Mouse (Mus musculus) E14TG2a.4 (cell line): Measurements from ENCODE around the gene Csgalnact2.

Experiments
- H3K27me3 ChIP-seq: 2 replicates; pipeline ENCODE4 v1.6.1; 2014; ENCODE audit warnings: low read length, control low read depth; ENCODE audit not compliant: insufficient read depth
- H3K36me3 ChIP-seq: 2 replicates; pipeline ENCODE4 v1.6.1; 2014; ENCODE audit warnings: low read length, control low read depth; ENCODE audit not compliant: insufficient read depth
- H3K4me1 ChIP-seq: replicated peaks from 2 replicates; pipeline ENCODE4 v1.6.1; 2014; ENCODE audit warnings: low read depth, low read length, control low read depth
- H3K4me3 ChIP-seq: replicated peaks from 2 replicates; pipeline ENCODE4 v1.5.1; 2014; ENCODE audit warnings: mild to moderate bottlenecking, low read length
- H3K9me3 ChIP-seq: 2 replicates; pipeline ENCODE4 v1.6.1; 2014; ENCODE audit warnings: low read length, control low read depth
- CTCF ChIP-seq: conservative IDR thresholded peaks from 2 replicates; pipeline ENCODE4 v1.5.1; 2014; ENCODE audit warnings: low read length
- NANOG ChIP-seq: IDR thresholded peaks from 2 replicates; pipeline ENCODE4 v1.6.1; 2014; ENCODE audit warnings: borderline replicate concordance, low read length, mixed read lengths
- POU5F1 ChIP-seq: IDR thresholded peaks from 2 replicates; pipeline ENCODE4 v1.6.1; 2014; ENCODE audit warnings: low read length, borderline replicate concordance

The Csgalnact2 gene

GRCm38 (mm10) chr6:118083608-118084007, 55.3 kb downstream of the Csgalnact2 start:
- Histone ChIP-seq H3K4me3 (no peak overlapping the region), H3K4me1 (peaks cover 6% of the 10 kb centered on the region), H3K9me3 (no peaks in the 10 kb centered on the region), H3K36me3 (0 out of 2 replicates have a peak, but pooled peaks cover 5% of the 10 kb centered on the region), H3K27me3 (no peaks in the 10 kb centered on the region; the same call in 1 of the 2 replicates)
- TF ChIP-seq CTCF, result no peak
- TF ChIP-seq NANOG, result no peak
- TF ChIP-seq POU5F1, result no peak

- H3K4me1 ChIP-seq, result no peaks in the 10 kb centered on the region
- no peak overlapping the region for H3K4me3 ChIP-seq
- H3K27me3 ChIP-seq, result peaks cover 3% of the 10 kb centered on the region; the same call in 1 of the 2 replicates
- no peaks in the 10 kb centered on the region for H3K9me3 ChIP-seq
- H3K36me3 ChIP-seq, result 0 out of 2 replicates have a peak, but pooled peaks cover 5% of the 10 kb centered on the region
- TF ChIP-seq NANOG (no peak), POU5F1 (no peak), CTCF (no peak)
These were observed 56.6 kb downstream of the Csgalnact2 start for GRCm38 (mm10) chr6:118082384-118082783.

- peaks cover 3% of the 10 kb centered on the region; the same call in 1 of the 2 replicates for H3K27me3 ChIP-seq
- TF ChIP-seq NANOG (no peak), CTCF (no peak), POU5F1 (no peak)
These were observed 58.2 kb downstream of the Csgalnact2 start for GRCm38 (mm10) chr6:118080711-118081110.

GRCm38 (mm10) chr6:118079762-118080465, 59.0 kb downstream of the Csgalnact2 start:
- no peak overlapping the region for H3K4me3 ChIP-seq
- no peak for TF ChIP-seq NANOG
- TF ChIP-seq POU5F1, result no peak
- TF ChIP-seq CTCF, result no peak
- peaks cover 9% of the 10 kb centered on the region for H3K4me1 ChIP-seq
- peaks cover 3% of the 10 kb centered on the region; the same call in 1 of the 2 replicates for H3K27me3 ChIP-seq
- H3K36me3 ChIP-seq, result no peaks in the 10 kb centered on the region
- no peaks in the 10 kb centered on the region for H3K9me3 ChIP-seq

More at GRCm38 (mm10) chr6:118080711-118081110, 58.2 kb downstream of the Csgalnact2 start:
- Histone ChIP-seq H3K36me3 (0 out of 2 replicates have a peak, but pooled peaks cover 5% of the 10 kb centered on the region), H3K9me3 (no peaks in the 10 kb centered on the region), H3K4me1 (peaks cover 2% of the 10 kb centered on the region; the same call in 1 of the 2 replicates), H3K4me3 (no peak overlapping the region)

- peaks cover 11% of the 10 kb centered on the region for H3K4me1 ChIP-seq
- H3K9me3 ChIP-seq, result no peaks in the 10 kb centered on the region
- H3K27me3 ChIP-seq, result peaks cover 3% of the 10 kb centered on the region; the same call in 1 of the 2 replicates
- no peaks in the 10 kb centered on the region for H3K36me3 ChIP-seq
- H3K4me3 ChIP-seq, result no peak overlapping the region
- no peak for TF ChIP-seq NANOG
- TF ChIP-seq POU5F1, result no peak
- TF ChIP-seq CTCF, result no peak
These were observed 59.6 kb downstream of the Csgalnact2 start for GRCm38 (mm10) chr6:118079292-118079691.

GRCm38 (mm10) chr6:118078751-118079150, 60.2 kb downstream of the Csgalnact2 start:
- Histone ChIP-seq H3K27me3 (peaks cover 3% of the 10 kb centered on the region; the same call in 1 of the 2 replicates), H3K4me1 (peaks cover 16% of the 10 kb centered on the region), H3K4me3 (no peak overlapping the region), H3K9me3 (no peaks in the 10 kb centered on the region), H3K36me3 (no peaks in the 10 kb centered on the region)
- TF ChIP-seq NANOG (no peak), CTCF (no peak), POU5F1 (no peak)

- TF ChIP-seq NANOG (no peak), CTCF (no peak), POU5F1 (no peak)
- H3K4me3 ChIP-seq, result no peak overlapping the region
- H3K4me1 ChIP-seq, result peaks cover 23% of the 10 kb centered on the region
- no peaks in the 10 kb centered on the region for H3K36me3 ChIP-seq
- H3K9me3 ChIP-seq, result no peaks in the 10 kb centered on the region
- H3K27me3 ChIP-seq, result peaks cover 3% of the 10 kb centered on the region; the same call in 1 of the 2 replicates
These were observed 61.5 kb downstream of the Csgalnact2 start for GRCm38 (mm10) chr6:118077421-118077820.

GRCm38 (mm10) chr6:118076748-118077147, 62.2 kb downstream of the Csgalnact2 start:
- no peak for TF ChIP-seq CTCF
- TF ChIP-seq NANOG, result no peak
- no peak for TF ChIP-seq POU5F1
- Histone ChIP-seq H3K4me1 (peaks cover 23% of the 10 kb centered on the region), H3K9me3 (no peaks in the 10 kb centered on the region), H3K36me3 (no peaks in the 10 kb centered on the region), H3K4me3 (no peak overlapping the region), H3K27me3 (peaks cover 3% of the 10 kb centered on the region; the same call in 1 of the 2 replicates)
